ENCODE assay signal across 7 mouse cellular contexts in the genomic region with DNA sequence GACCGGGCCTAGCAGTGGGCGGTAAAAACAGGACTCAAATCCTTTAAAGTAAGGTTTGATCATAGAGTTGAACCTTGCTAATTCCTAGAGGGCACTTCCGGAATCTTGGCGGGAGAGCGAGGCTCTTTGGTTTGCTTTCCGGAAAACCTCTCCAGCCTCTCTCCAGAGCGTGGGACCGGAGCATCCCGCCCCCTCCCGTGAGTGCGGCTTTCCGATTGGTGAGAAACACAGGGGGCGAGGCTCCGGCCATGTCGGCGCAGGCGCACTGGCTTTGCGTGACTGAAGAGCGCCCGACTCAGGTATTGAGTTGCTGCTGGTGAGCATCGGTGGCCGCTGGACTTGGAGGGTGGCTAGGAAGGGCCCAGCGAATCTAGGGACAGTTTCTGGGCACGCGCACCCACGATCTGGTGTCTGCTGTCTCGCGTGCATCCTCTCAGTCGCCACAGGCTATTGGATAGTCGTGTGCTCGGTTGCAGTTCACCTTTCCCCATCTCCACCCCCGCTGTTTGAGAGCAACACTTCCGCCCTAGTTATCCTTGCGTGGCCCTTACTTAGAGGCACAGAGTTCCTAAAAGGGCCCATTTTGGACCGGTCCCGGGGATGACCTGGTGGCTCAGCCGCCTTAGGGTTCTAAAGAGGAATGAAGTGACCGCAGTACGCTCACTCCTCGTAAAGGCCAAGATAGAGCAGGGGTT. TPM values are rescaled to one million over a fixed set of nuclear protein-coding genes. Genes with fewer than 3 reads are reported as not detected.
DNase-seq lines count a peak whose midpoint lies in the region; ATAC-seq lines count a peak whose summit lies in the region.

Gene Pars2 (plus strand): TSS at position 237 of the 695 bp plus-strand sequence.

- peak within 1 kb of the TSS; percentile 71 for H3K4me3 ChIP-seq in intestine, embryonic 15.5 days (replicated peaks)
- peak within 1 kb of the TSS; percentile 61 for H3K4me3 ChIP-seq in midbrain, embryonic 10.5 days

- peak within 1 kb of the TSS; percentile 73 for H3K9ac ChIP-seq in intestine, embryonic 15.5 days

- peak within 1 kb of the TSS; percentile 89 for H3K4me2 ChIP-seq in intestine, embryonic 15.5 days (replicated peaks)

- DNase-seq in adrenal gland, adult 2 months, result peak; percentile 98
- peak; percentile 94 for DNase-seq in embryo, embryonic 11.5 days (ENCODE audit: low read depth, low spot score)
- peak; percentile 92 to 96 for DNase-seq in gastrocnemius, postnatal 36 days
- peak; percentile 96 to 99 for DNase-seq in left cerebral cortex, postnatal 25 days (ENCODE audit: low spot score in 2 of 2)
- DNase-seq in midbrain, embryonic 10.5 days (ENCODE audit: low spot score), result peak; percentile 99
- peak; percentile 98 for DNase-seq in right cerebral cortex, postnatal 4 days

- H3K4me1 ChIP-seq in intestine, embryonic 15.5 days (replicated peaks), result peaks cover 7% of the 10 kb centered on the region
- peaks cover 8% of the 10 kb centered on the region for H3K4me1 ChIP-seq in midbrain, embryonic 10.5 days

- peak within 1 kb of the TSS; percentile 60 for H3K27ac ChIP-seq in intestine, embryonic 15.5 days
- H3K27ac ChIP-seq in midbrain, embryonic 10.5 days (replicated peaks), result peak within 1 kb of the TSS; percentile 87

- intact Hi-C loops in gastrocnemius, postnatal 36 days (cut with DNase I), result no loop called here
- intact Hi-C loops in left cerebral cortex, postnatal 25 days (cut with DNase I), result loop anchor here (2.0 kb wide), 1 partner anchor 28 kb away; the partner anchor contains the start of gene Ttc4

- WGBS in intestine, embryonic 15.5 days, result 4% methylated on average over 40 of the region's 40 CpGs
- WGBS in midbrain, embryonic 10.5 days, result 4% methylated on average over 40 of the region's 40 CpGs

- peak; percentile 99 for ATAC-seq in intestine, embryonic 15.5 days

- H3K9me3 ChIP-seq in intestine, embryonic 15.5 days, result no peaks in the 10 kb centered on the region
- H3K9me3 ChIP-seq in midbrain, embryonic 10.5 days (replicated peaks), result no peaks in the 10 kb centered on the region

- H3K36me3 ChIP-seq in intestine, embryonic 15.5 days, result peaks cover 13% of the 10 kb centered on the region; the same call in 1 of the 2 replicates
- H3K36me3 ChIP-seq in midbrain, embryonic 10.5 days, result peaks cover 29% of the 10 kb centered on the region

- H3K27me3 ChIP-seq in intestine, embryonic 15.5 days (replicated peaks), result no peaks in the 10 kb centered on the region
- peaks cover 26% of the 10 kb centered on the region for H3K27me3 ChIP-seq in midbrain, embryonic 10.5 days (ENCODE audit: low read depth, poor library complexity, severe bottlenecking)

RNA-seq across cellular contexts. Expression of gene Pars2, which starts in this region (rescaled TPM):
- total RNA-seq in adrenal gland, adult 2 months (2021), result 1 to 10 TPM; 3.6 to 8.9 TPM
- 5.2 and 10.3 TPM in 2 replicates for polyA plus RNA-seq in adrenal gland, adult 2 months (2012; rRNA removed)
- total RNA-seq in gastrocnemius, postnatal 36 days (2021), result 1 to 10 TPM; 1.3 to 1.7 TPM
- polyA plus RNA-seq in intestine, embryonic 15.5 days (2015; fragmentation: Nextera tagmentation; extraction: Ambion mirVana), result 14.5 and 15.0 TPM in 2 replicates
- 1 to 10 TPM; 6.3 to 7.1 TPM for total RNA-seq in left cerebral cortex, postnatal 25 days (2021)
- 16.2 and 16.5 TPM in 2 replicates for polyA plus RNA-seq in midbrain, embryonic 10.5 days (2016; fragmentation: Nextera tagmentation; extraction: Ambion mirVana)

Comparison
In these comparisons a context has a peak if more than half of its experiments do, and no peak if none do; other contexts are left out.
1. Peak in every context shown above with its lines: DNase-seq, ATAC-seq, H3K4me3 ChIP-seq and H3K27ac ChIP-seq.